7 mouse cellular contexts compared by ENCODE assay signal in the genomic region with DNA sequence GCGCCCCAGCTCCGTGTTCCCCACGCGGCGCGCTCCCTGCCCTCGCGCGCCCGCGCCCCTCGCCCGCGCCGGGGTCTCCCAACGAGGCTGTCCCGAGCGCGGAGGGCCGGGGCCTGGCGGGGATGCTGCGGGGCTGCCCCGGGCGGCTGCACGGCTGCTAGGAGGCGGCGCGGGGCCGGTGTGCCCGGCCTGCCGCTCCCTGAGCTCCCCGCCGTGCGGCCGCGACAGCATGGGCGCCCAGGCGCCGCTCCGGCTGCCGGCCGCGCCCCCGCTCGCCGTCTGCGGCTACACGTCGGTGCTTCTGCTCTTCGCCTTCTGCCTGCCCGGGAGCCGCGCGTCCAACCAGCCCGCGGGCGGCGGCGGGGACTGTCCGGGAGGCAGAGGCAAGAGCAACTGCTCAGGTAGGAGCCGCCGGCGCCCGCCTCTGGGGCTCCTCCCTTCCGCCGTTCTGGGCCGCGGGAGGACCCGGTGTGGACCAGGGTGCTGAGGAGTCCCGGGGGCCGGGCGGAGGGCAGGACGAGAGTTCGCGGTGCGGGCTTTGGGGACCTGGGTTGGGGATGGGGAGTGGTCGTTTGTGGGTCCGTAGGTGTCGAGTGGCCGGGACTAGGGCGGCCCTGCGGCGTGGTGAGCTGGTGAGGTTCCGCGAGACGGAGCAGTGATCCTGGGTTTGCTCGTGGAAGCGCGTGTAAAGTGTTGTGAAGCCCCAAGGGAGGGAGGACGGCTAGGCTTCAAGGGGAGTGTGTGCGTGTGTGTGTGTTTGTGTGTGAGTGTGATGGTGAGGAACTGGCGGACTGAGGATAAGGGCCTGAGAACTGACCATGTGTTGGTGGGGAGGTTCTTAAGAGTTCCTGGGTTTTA. TPM values are rescaled to one million over a fixed set of nuclear protein-coding genes. Genes with fewer than 3 reads are reported as not detected.
DNase-seq lines count a peak whose midpoint lies in the region; ATAC-seq and TF ChIP-seq lines count a peak whose summit lies in the region.

No protein-coding gene starts in this region.

- H3K4me3 ChIP-seq in C2C12 (ENCODE audit: insufficient read depth, poor library complexity, severe bottlenecking): peak overlapping the region; percentile 56
- H3K4me3 ChIP-seq in embryonic facial prominence, embryonic 13.5 days: peak overlapping the region; percentile 79
- peak overlapping the region; percentile 81 for H3K4me3 ChIP-seq in hindbrain, embryonic 12.5 days

- H3K79me3 ChIP-seq in C2C12 (ENCODE audit: low read depth): peaks cover 13% of the 10 kb centered on the region

- no peak for TF ChIP-seq CTCF in C2C12 (IDR thresholded peaks at IDR 0.05; ENCODE audit: control insufficient read depth, insufficient read depth, insufficient read length)

- H3K9me3 ChIP-seq in embryonic facial prominence, embryonic 13.5 days: no peaks in the 10 kb centered on the region
- H3K9me3 ChIP-seq in hindbrain, embryonic 12.5 days (replicated peaks): no peaks in the 10 kb centered on the region

- peaks cover 11% of the 10 kb centered on the region for H3K4me1 ChIP-seq in embryonic facial prominence, embryonic 13.5 days
- H3K4me1 ChIP-seq in hindbrain, embryonic 12.5 days: peaks cover 22% of the 10 kb centered on the region

- H3K79me2 ChIP-seq in C2C12 (ENCODE audit: control insufficient read depth, insufficient read depth): peaks cover 37% of the 10 kb centered on the region

- peak overlapping the region; percentile 95 for H3K9ac ChIP-seq in embryonic facial prominence, embryonic 13.5 days
- H3K9ac ChIP-seq in hindbrain, embryonic 12.5 days: peak overlapping the region; percentile 93

- DNase-seq in Muller cell, postnatal 12 days (ENCODE audit: inconsistent ontology term): peak; percentile 64
- DNase-seq in left cerebral cortex, postnatal 25 days (ENCODE audit: low spot score in 2 of 2): peak; percentile 47 to 55
- DNase-seq in right cerebral cortex, postnatal 25 days: peak; percentile 69

- H3K36me3 ChIP-seq in C2C12 (ENCODE audit: control insufficient read depth, insufficient read depth): no peaks in the 10 kb centered on the region
- H3K36me3 ChIP-seq in embryonic facial prominence, embryonic 13.5 days: peaks cover 7% of the 10 kb centered on the region
- H3K36me3 ChIP-seq in hindbrain, embryonic 12.5 days: no peaks in the 10 kb centered on the region

- WGBS in embryonic facial prominence, embryonic 13.5 days: under 1% methylated on average over 78 of the region's 92 CpGs
- WGBS in hindbrain, embryonic 12.5 days: under 1% methylated on average over 80 of the region's 92 CpGs

- no peaks in the 10 kb centered on the region for H3K27me3 ChIP-seq in C2C12 (ENCODE audit: control insufficient read depth, insufficient read depth, insufficient read length)
- H3K27me3 ChIP-seq in embryonic facial prominence, embryonic 13.5 days: no peaks in the 10 kb centered on the region
- no peaks in the 10 kb centered on the region for H3K27me3 ChIP-seq in hindbrain, embryonic 12.5 days

- H3K27ac ChIP-seq in embryonic facial prominence, embryonic 13.5 days: peak overlapping the region; percentile 97
- H3K27ac ChIP-seq in hindbrain, embryonic 12.5 days: peak overlapping the region; percentile 99

- intact Hi-C loops in left cerebral cortex, postnatal 25 days (cut with DNase I): loop anchor here (2.0 to 5.0 kb wide), 3 partner anchors 43 to 95 kb away; partner anchors contain the start of gene Cavin4

- H3ac ChIP-seq in C2C12 (ENCODE audit: control insufficient read depth, insufficient read length, low read depth): peak overlapping the region; percentile 50

- ATAC-seq in embryonic facial prominence, embryonic 13.5 days (ENCODE audit: insufficient number of reproducible peaks, insufficient read depth, low FRiP score, low TSS enrichment, low read depth): peak; percentile 72
- ATAC-seq in hindbrain, embryonic 12.5 days (ENCODE audit: low FRiP score): peak; percentile 74
- ATAC-seq in megakaryocyte progenitor cell, adult 5-6 weeks (replicated peaks; ENCODE audit: poor library complexity): peak; percentile 51

- H3K4me2 ChIP-seq in embryonic facial prominence, embryonic 13.5 days: peak overlapping the region; percentile 92
- peak overlapping the region; percentile 80 for H3K4me2 ChIP-seq in hindbrain, embryonic 12.5 days (replicated peaks)

TF ChIP-seq in C2C12, 6 proteins besides CTCF, POLR2A, EP300 and RAD21:
- TF ChIP-seq USF1 (IDR thresholded peaks at IDR 0.05; ENCODE audit: low read depth) (no peak), MYOG (IDR thresholded peaks at IDR 0.05; ENCODE audit: control insufficient read depth, extremely low read depth, insufficient read length) (no peak), MYOD1 (IDR thresholded peaks at IDR 0.05; ENCODE audit: control insufficient read depth, insufficient read length, low read depth) (no peak), MAX (IDR thresholded peaks at IDR 0.05) (no peak), CEBPB (IDR thresholded peaks at IDR 0.05; ENCODE audit: low read depth) (no peak), FOSL1 (IDR thresholded peaks at IDR 0.05; ENCODE audit: insufficient read depth, low read length, poor library complexity, severe bottlenecking) (no peak)
TF ChIP-seq in C2C12: peak in this region for 0.

RNA-seq across cellular contexts. Expression of gene Tmeff1, which starts 0.5 kb away (rescaled TPM):
- polyA plus RNA-seq in C2C12 (2012; fragmentation: generic; extraction: Trizol): 22.7 TPM
- polyA plus RNA-seq in embryonic facial prominence, embryonic 13.5 days (2015; fragmentation: Nextera tagmentation; extraction: Ambion mirVana): 59.5 and 66.1 TPM in 2 replicates
- polyA plus RNA-seq in hindbrain, embryonic 12.5 days (2016; fragmentation: Nextera tagmentation; extraction: Ambion mirVana): 295 and 300 TPM in 2 replicates
- 100 to 1,000 TPM; 118 to 124 TPM for total RNA-seq in left cerebral cortex, postnatal 25 days (2021)
- total RNA-seq in megakaryocyte progenitor cell, adult 5-6 weeks (2015): 0.20 TPM in 1 of 2 replicates, not detected in the other
- 0.12 and 0.91 TPM in 2 replicates for total RNA-seq in megakaryocyte progenitor cell, adult 5-6 weeks (2017)

RNA-seq across cellular contexts. Expression of gene Msantd3, which starts 45.7 kb away (rescaled TPM):
- polyA plus RNA-seq in C2C12 (2012; fragmentation: generic; extraction: Trizol): 47.3 TPM
- 34.9 and 43.3 TPM in 2 replicates for polyA plus RNA-seq in embryonic facial prominence, embryonic 13.5 days (2015; fragmentation: Nextera tagmentation; extraction: Ambion mirVana)
- polyA plus RNA-seq in hindbrain, embryonic 12.5 days (2016; fragmentation: Nextera tagmentation; extraction: Ambion mirVana): 50.8 and 56.1 TPM in 2 replicates
- total RNA-seq in left cerebral cortex, postnatal 25 days (2021): 10 to 100 TPM; 25.3 to 26.5 TPM
- total RNA-seq in megakaryocyte progenitor cell, adult 5-6 weeks (2015): 55.1 and 62.9 TPM in 2 replicates
- 59.6 and 68.9 TPM in 2 replicates for total RNA-seq in megakaryocyte progenitor cell, adult 5-6 weeks (2017)

Comparison
In these comparisons a context has a peak if more than half of its experiments do, and no peak if none do; other contexts are left out.
1. Peak in every context shown above with its lines: DNase-seq, ATAC-seq, H3K4me3 ChIP-seq and H3K27ac ChIP-seq.